Mouse (Mus musculus) testis, adult 2 months (tissue): ENCODE measurements around the gene Actn2.
A peak's percentile ranks its signal among the peaks of the same experiment; 100 is the strongest.

Experiments used
- CTCF ChIP-seq: fragments of 200-500 bp; IDR thresholded peaks from 2 replicates; pipeline ENCODE4 v1.5.1; 2012; ENCODE audit warnings: low read depth, mild to moderate bottlenecking, inconsistent platforms, low read length, moderate library complexity; ENCODE audit not compliant: control insufficient read depth, insufficient read depth, insufficient replicate concordance
- POLR2A ChIP-seq: fragments of 200-500 bp; IDR thresholded peaks from 2 replicates; pipeline ENCODE4 v1.6.1; 2012; ENCODE audit warnings: low read depth, mild to moderate bottlenecking, inconsistent platforms, low read length, moderate library complexity; ENCODE audit not compliant: control insufficient read depth

DNA sequence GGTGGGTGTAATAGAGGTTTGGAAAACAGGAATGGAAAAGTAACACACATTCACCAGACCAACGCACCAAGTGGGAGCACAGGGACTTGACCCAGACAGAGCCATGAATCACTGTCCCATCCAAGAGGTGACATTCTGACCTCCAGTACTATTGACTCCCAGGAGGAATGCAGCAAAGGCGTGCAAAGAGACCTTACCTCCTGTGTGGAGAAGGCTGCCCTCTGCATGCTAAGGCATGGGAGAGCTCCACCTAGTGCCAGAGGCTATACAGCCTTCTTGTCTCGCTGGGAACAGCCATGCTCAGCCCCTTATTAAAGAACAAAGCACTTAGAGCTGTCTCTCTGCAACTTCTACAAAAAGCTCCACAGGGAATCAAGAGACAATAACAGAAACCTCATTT is 73.5 kb downstream of the Actn2 start:
- TF ChIP-seq POLR2A: no peak
- TF ChIP-seq CTCF: peak; percentile 34; the same call in 1 of the 2 replicates
